Mouse (Mus musculus) olfactory bulb, adult 2 months (tissue): ENCODE results near the gene Gata5.

Source experiments
- CTCF ChIP-seq: fragments of 200-500 bp; IDR thresholded peaks from 2 replicates; pipeline ENCODE4 v1.5.1; 2012; ENCODE audit warnings: low read depth, mild to moderate bottlenecking, low read length, moderate library complexity; ENCODE audit not compliant: insufficient read depth
- POLR2A ChIP-seq: fragments of 200-500 bp; IDR thresholded peaks from 2 replicates; pipeline ENCODE4 v1.6.1; 2012; ENCODE audit warnings: mild to moderate bottlenecking, low read depth, low read length, moderate library complexity; ENCODE audit not compliant: insufficient read depth

DNA sequence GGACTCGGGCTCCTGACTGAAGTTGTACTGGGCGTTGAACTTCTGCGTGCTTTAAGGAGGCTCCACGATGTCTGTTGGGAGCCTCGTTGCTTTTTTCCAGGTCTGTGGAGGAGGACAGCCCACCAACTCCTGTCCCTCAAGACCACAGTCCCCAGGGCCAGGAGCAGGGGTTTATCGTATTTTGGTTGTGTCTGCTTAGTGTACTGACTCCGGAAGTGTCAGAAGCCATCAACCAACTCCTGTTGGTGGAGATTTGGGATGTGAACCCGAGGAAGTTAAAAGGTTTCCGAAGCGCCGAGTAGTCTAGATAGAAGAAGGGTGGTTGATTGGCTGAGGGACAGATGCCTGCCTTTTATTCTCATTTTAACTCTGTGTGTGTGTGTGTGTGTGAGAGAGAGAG is 5.4 kb upstream of the Gata5 start:
- TF ChIP-seq POLR2A = no peak
- TF ChIP-seq CTCF = no peak
